Mouse (Mus musculus) liver, embryonic 11.5 days (tissue): Measurements from ENCODE around the gene Sh3rf3. TPM values are rescaled to one million over a fixed set of nuclear protein-coding genes. Genes with fewer than 3 reads are reported as not detected.

Experiments
- ATAC-seq: fragments of 200-750 bp; cut with Nextera tagmentation; replicated peaks from 2 replicates; pipeline ENCODE4 v1.8.0; 2017; ENCODE audit warnings: moderate number of reproducible peaks, mild to moderate bottlenecking, moderate TSS enrichment, moderate library complexity; ENCODE audit not compliant: low FRiP score
- DNase-seq: peaks from one replicate; pipeline ENCODE4 v3.0.0-alpha.2; 2017; ENCODE audit warnings: low spot score
- H3K27ac ChIP-seq: fragments of 300-500 bp; sonication (generic); 2 replicates; pipeline ENCODE4 v1.5.1; 2014; ENCODE audit warnings: mild to moderate bottlenecking, low read depth, low read length, control low read depth
- H3K27me3 ChIP-seq: fragments of 300-500 bp; sonication (generic); replicated peaks from 2 replicates; pipeline ENCODE4 v1.6.1; 2014; ENCODE audit warnings: low read length, mixed read lengths; ENCODE audit not compliant: control insufficient read depth, insufficient read depth
- H3K36me3 ChIP-seq: fragments of 300-500 bp; sonication (generic); 2 replicates; pipeline ENCODE4 v1.6.1; 2014; ENCODE audit warnings: mild to moderate bottlenecking, low read length, moderate library complexity, mixed read lengths; ENCODE audit not compliant: control insufficient read depth, insufficient read depth
- H3K4me1 ChIP-seq: fragments of 300-500 bp; sonication (generic); replicated peaks from 2 replicates; pipeline ENCODE4 v1.6.1; 2014; ENCODE audit warnings: low read length, mixed read lengths; ENCODE audit not compliant: control insufficient read depth, insufficient read depth
- H3K4me2 ChIP-seq: fragments of 300-500 bp; sonication (generic); 2 replicates; pipeline ENCODE4 v1.6.1; 2014; ENCODE audit warnings: mild to moderate bottlenecking, control low read depth, moderate library complexity
- H3K4me3 ChIP-seq: fragments of 300-500 bp; sonication (generic); 2 replicates; pipeline ENCODE4 v1.5.1; 2014; ENCODE audit warnings: low read depth, low read length, control low read depth
- H3K9ac ChIP-seq: fragments of 300-500 bp; sonication (generic); 2 replicates; pipeline ENCODE4 v1.6.1; 2014; ENCODE audit warnings: low read depth, low read length, control low read depth
- H3K9me3 ChIP-seq: fragments of 300-500 bp; sonication (generic); 2 replicates; pipeline ENCODE4 v1.6.1; 2016; ENCODE audit warnings: low read length, inconsistent platforms, mixed read lengths; ENCODE audit not compliant: control insufficient read depth
- WGBS: fragments of 180-500 bp; shearing (Covaris S2); extraction: QIAGEN DNeasy Blood & Tissue Kit; methylation state at CpG from one replicate; pipeline ENCODE4 v1.1.7; 2014; 5-methylcytosine and 5-hydroxymethylcytosine counted together
- polyA plus RNA-seq: library from polyadenylated mRNA; unstranded; fragments of >200 nt; fragmentation: Nextera tagmentation; extraction: Ambion mirVana; gene quantifications from 2 replicates; pipeline ENCODE4 v1.2.1, GENCODE M21; 2014

Sh3rf3 gene
- 0.03 TPM in 1 of 2 replicates, not detected in the other for polyA plus RNA-seq

- Histone ChIP-seq H3K4me1 (no peaks in the 10 kb centered on the region; the same call in 1 of the 2 replicates), H3K27me3 (peaks cover 30% of the 10 kb centered on the region), H3K4me2 (peak within 1 kb of the TSS; percentile 83), H3K36me3 (no peaks in the 10 kb centered on the region), H3K27ac (no peak within 1 kb of the TSS), H3K4me3 (peak within 1 kb of the TSS; percentile 51), H3K9me3 (no peaks in the 10 kb centered on the region), H3K9ac (no peak within 1 kb of the TSS)
- ATAC-seq, result no peak
- peak; percentile 43 for DNase-seq
- under 1% methylated on average over 74 of the region's 79 CpGs for WGBS
Measured at GRCm38 (mm10) chr10:58813081-58813800, at the start of gene Sh3rf3. TSS of gene Sh3rf3 (plus strand) at chr10:58813359.

GRCm38 (mm10) chr10:58788486-58789274 lies 24.5 kb upstream of the Sh3rf3 start:
- H3K4me3 ChIP-seq, result no peak overlapping the region
- H3K4me1 ChIP-seq, result no peaks in the 10 kb centered on the region
- H3K27ac ChIP-seq, result no peak overlapping the region
- 73% methylated on average over 8 of the region's 8 CpGs for WGBS
- H3K27me3 ChIP-seq, result no peaks in the 10 kb centered on the region
- H3K36me3 ChIP-seq, result no peaks in the 10 kb centered on the region
- no peak for ATAC-seq
- H3K9me3 ChIP-seq, result no peaks in the 10 kb centered on the region
- no peak for DNase-seq
- H3K9ac ChIP-seq, result no peak overlapping the region
- H3K4me2 ChIP-seq, result no peak overlapping the region

GRCm38 (mm10) chr10:58797555-58797954 lies 15.6 kb upstream of the Sh3rf3 start:
- H3K4me2 ChIP-seq, result no peak overlapping the region
- DNase-seq (no peak), ATAC-seq (no peak)
- WGBS, result 60% methylated on average over 8 of the region's 8 CpGs
- no peaks in the 10 kb centered on the region for H3K27me3 ChIP-seq
- H3K9me3 ChIP-seq, result no peaks in the 10 kb centered on the region
- no peak overlapping the region for H3K4me3 ChIP-seq
- no peaks in the 10 kb centered on the region for H3K36me3 ChIP-seq
- H3K4me1 ChIP-seq, result no peaks in the 10 kb centered on the region
- H3K9ac ChIP-seq, result no peak overlapping the region
- H3K27ac ChIP-seq, result no peak overlapping the region

- no peak overlapping the region for H3K27ac ChIP-seq
- H3K36me3 ChIP-seq, result no peaks in the 10 kb centered on the region
- no peak overlapping the region for H3K4me2 ChIP-seq
- no peak for DNase-seq
- H3K27me3 ChIP-seq, result no peaks in the 10 kb centered on the region
- WGBS, result 88% methylated on average over 3 of the region's 3 CpGs
- H3K4me3 ChIP-seq, result no peak overlapping the region
- H3K9me3 ChIP-seq, result no peaks in the 10 kb centered on the region
- H3K4me1 ChIP-seq, result no peaks in the 10 kb centered on the region
- H3K9ac ChIP-seq, result no peak overlapping the region
- ATAC-seq, result no peak
Measured at GRCm38 (mm10) chr10:58798156-58798555, 15.0 kb upstream of the Sh3rf3 start.

DNA sequence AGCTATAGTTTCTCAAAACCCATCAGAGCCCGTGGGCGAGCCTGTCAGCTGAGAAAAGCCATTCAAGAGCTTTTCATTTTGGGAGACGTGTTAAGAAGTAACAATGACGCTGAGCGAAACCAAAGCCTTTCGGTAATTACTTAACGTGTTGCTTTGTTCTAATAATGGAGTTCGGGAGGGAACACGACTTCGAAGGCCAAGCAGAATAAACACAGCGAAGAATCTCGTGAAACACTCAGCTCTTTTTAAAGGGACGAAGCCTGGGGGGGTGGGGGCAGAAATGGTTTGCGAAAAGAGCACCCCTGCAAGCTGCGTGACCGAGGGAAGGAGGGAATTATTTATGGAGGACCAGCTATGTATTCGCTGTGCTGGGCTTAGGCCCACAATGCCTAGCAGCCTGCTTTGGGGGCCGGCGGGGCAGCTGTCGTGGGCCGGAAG lies 12.1 kb upstream of the Sh3rf3 start:
- H3K9me3 ChIP-seq, result no peaks in the 10 kb centered on the region
- no peak overlapping the region for H3K27ac ChIP-seq
- H3K36me3 ChIP-seq, result no peaks in the 10 kb centered on the region
- H3K4me1 ChIP-seq, result no peaks in the 10 kb centered on the region
- H3K4me2 ChIP-seq, result no peak overlapping the region
- no peaks in the 10 kb centered on the region for H3K27me3 ChIP-seq
- no peak for ATAC-seq
- no peak overlapping the region for H3K4me3 ChIP-seq
- H3K9ac ChIP-seq, result no peak overlapping the region
- DNase-seq, result no peak
- WGBS, result 80% methylated on average over 21 of the region's 21 CpGs

DNA sequence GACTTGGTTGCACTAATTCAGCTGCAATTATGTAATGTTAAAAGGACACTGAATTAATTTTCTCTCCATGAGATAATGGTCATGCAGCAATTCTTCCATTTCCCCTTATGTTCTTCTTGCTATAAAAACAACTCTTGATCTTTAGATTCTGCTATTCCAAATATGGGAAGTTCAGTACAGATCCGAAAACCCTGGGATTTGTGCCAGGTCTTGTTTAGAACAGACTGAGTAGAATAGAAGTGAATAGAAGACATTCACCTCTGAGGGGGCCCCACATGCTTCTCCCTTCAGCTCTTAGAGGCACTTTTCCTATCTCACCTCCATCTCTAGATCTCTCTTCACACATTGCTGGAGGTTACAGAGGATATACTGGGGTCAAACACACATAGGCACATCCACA lies 10.8 kb upstream of the Sh3rf3 start:
- Histone ChIP-seq H3K9ac (no peak overlapping the region), H3K36me3 (no peaks in the 10 kb centered on the region), H3K4me1 (no peaks in the 10 kb centered on the region), H3K27me3 (no peaks in the 10 kb centered on the region), H3K27ac (no peak overlapping the region), H3K4me2 (no peak overlapping the region), H3K4me3 (no peak overlapping the region), H3K9me3 (no peaks in the 10 kb centered on the region)
- ATAC-seq, result no peak
- no peak for DNase-seq
- WGBS, result 78% methylated on average over 1 of the region's 1 CpGs

GRCm38 (mm10) chr10:58807956-58808355 lies 5.2 kb upstream of the Sh3rf3 start:
- Histone ChIP-seq H3K4me2 (no peak overlapping the region), H3K27me3 (peaks cover 10% of the 10 kb centered on the region), H3K27ac (no peak overlapping the region), H3K9me3 (no peaks in the 10 kb centered on the region), H3K4me1 (no peaks in the 10 kb centered on the region), H3K36me3 (no peaks in the 10 kb centered on the region), H3K4me3 (no peak overlapping the region), H3K9ac (no peak overlapping the region)
- DNase-seq, result no peak
- ATAC-seq, result no peak
- WGBS, result 37% methylated on average over 3 of the region's 3 CpGs

DNA sequence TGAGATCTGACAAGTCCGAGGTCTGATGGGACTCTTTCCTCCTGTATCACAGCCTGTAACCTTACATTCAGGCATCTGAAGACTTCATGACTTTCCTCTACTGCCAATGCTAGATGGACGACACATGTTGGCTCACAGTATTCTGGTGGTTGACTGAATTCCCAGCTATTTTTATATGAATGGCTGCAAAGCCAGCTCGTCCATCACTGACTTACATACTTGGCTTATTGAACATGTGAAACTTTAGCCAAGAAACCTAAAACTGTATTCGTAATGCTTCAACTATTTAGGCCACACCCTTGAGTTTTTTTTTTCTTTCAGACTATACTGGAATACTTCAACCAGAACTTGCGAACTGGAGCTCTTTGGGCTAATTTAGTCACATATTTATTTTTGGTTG lies 3.0 kb upstream of the Sh3rf3 start:
- Histone ChIP-seq H3K4me3 (no peak overlapping the region), H3K9ac (no peak overlapping the region), H3K9me3 (no peaks in the 10 kb centered on the region), H3K27me3 (peaks cover 30% of the 10 kb centered on the region), H3K27ac (no peak overlapping the region), H3K4me2 (no peak overlapping the region), H3K36me3 (no peaks in the 10 kb centered on the region), H3K4me1 (no peaks in the 10 kb centered on the region; the same call in 1 of the 2 replicates)
- 65% methylated on average over 5 of the region's 5 CpGs for WGBS
- ATAC-seq (no peak), DNase-seq (no peak)
